Mouse (Mus musculus): ENCODE measurements around the gene Zfp354c.

Gene Zfp354c

GRCm38 (mm10) chr11:50827010-50827953 lies at the start of gene Zfp354c:
Zfp354c (minus strand) TSS chr11:50827724.
- peak; percentile 90 for DNase-seq

DNA sequence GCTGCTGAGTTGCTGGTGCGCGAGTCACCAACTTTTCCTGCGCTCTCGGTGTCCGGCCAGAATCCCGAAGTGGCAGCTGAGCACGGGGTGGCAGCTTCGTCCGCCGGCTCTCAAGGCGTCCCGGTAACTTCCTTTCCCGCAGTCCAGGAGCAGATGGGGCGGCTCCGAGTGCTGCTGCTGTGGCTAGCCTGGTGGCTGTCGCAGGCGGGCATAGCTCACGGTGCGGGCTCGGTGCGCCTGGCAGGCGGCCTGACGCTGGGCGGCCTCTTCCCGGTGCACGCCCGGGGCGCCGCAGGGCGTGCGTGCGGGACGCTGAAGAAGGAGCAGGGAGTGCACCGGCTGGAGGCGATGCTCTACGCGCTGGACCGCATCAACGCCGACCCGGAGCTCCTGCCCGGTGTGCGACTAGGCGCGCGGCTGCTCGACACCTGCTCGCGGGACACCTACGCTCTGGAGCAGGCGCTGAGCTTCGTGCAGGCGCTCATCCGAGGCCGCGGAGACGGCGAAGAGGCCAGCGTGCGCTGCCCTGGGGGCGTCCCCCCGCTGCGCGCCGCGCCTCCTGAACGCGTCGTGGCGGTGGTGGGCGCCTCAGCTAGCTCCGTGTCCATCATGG lies 23.6 kb upstream of the Zfp354c start:
- no peak for DNase-seq

GRCm38 (mm10) chr11:50850177-50850735 lies 22.7 kb upstream of the Zfp354c start, which contains the start of gene Grm6:
Grm6 (plus strand) TSS chr11:50850685.
- DNase-seq = no peak

DNA sequence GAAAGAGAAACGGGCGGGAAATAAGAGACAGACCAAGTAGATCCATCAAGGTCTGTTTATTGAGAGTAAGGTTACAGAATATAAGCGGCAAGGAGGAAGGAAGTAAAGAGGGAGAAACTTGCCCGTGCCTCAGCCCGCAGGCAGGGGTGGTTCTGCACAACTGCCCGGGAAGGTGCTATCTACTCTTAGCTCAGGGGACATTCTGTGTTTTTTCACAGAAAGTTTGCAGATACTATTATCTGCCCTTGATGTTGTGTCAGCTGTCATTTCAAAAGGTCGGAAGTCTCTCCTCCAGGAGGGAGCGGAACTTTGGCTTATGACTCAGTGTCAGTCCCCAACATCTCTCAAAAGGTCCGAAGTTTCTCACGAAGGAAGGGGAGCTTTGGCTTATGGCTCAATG lies 21.8 kb upstream of the Zfp354c start:
- DNase-seq = no peak

DNA sequence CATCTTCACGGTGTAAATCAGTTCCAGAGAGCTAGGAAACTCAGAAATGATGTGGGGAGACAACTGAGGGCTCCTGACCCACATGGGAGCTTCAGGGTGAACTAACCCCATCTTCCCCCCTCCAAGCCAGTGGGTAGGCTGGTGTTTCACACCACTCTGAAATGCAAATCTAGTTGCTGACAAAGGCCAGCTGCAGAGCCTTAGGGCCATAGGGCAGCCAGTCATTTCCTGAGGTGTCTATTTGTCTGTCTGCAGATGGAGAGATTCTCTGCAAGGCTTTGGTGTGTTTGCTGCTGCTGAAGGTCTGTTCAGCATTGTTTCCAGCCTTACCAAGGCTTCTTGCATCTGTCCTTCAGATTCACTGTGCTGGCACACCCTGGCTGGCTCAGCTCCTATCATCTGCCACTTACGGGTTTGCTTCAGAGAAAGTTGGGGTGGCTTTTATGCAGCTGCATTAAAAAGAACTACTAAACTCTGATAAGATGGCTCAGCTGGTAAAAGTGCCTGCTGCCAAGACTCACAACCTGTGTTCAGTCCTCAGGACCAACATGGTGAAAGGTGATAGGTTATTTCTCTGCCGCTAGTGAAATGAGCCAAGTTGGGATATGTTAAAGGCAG lies 21.1 kb upstream of the Zfp354c start:
- no peak for DNase-seq

GRCm38 (mm10) chr11:50847047-50847446 lies 19.5 kb upstream of the Zfp354c start:
- DNase-seq = no peak

DNA sequence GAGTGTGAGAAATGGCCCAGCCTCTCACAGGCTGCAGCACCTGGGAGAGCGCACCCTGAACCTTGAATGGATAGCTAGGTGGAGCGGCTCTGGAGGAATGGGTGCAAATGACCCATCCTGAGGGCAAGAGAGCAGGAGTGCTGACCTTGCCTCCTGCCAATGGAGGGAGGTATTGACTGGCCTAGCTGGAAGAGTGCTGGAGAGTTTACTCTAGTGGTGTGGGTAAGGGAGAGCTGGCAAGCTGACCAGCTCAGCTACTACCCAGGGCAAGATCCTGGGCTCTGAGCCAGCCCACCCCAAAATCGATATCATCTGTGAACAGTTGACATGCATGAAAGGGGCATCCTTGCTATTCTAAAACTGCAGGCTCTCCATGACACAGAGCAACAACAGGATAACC lies 18.4 kb upstream of the Zfp354c start:
- DNase-seq = no peak

DNA sequence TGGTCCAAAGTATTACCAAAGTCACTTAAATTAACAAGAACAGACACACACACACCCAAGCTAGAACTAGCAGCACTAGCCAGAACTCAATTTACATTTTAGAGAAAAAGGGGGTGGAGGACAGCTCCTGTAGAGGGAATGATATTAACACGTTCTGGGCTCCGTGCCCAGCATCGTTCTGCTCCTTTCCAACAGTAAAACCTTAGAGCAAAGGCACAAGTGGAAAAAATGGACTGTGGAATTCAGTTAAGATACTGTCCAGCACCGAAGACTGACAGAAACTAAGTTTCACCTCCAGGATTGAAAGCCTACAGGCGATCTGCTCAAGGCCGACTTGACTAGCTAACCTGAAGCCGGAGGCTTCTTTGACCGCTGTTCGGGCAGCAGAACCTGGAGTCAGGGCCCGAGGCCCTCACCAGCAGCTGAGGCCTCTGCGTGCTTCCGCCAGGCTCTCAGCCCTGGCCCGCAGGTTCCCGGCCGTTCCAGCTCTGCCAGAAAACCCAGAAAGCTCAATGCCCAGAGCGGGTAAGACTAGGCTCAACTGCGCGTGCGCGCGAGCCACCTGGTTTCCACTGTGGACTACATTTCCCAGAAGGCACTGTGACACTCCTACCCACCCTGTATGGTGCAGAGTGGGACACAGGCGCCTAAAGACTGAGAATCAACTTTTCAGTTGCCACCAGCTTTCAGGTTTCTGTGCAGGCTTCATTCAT lies 13.7 kb upstream of the Zfp354c start, which contains the start of gene Zfp879:
Gene Zfp879, minus strand, starts transcription at position 530 of the 713 bp plus-strand sequence.
- peak; percentile 91 for DNase-seq

DNA sequence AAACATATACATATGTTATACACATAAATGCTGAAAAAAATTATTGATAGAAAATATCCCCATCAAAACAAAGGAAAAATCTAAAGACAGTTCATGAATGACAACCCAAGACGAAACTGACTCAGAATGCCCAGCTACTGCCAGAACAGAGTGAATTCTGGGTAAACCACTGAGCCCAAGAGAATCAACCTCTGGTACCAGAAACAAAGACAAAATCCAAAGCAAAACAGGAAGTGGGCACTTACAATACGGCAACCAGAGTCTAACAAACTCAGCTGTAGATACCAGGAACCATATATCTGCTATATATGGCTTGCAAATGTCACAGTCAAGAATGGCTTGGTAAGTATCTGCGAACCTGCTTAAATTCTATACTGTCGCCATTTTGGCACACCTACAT lies 8.2 kb upstream of the Zfp354c start:
- DNase-seq = no peak

- DNase-seq = no peak
Observed at GRCm38 (mm10) chr11:50826214-50826613, 1.3 kb downstream of the Zfp354c start.

DNA sequence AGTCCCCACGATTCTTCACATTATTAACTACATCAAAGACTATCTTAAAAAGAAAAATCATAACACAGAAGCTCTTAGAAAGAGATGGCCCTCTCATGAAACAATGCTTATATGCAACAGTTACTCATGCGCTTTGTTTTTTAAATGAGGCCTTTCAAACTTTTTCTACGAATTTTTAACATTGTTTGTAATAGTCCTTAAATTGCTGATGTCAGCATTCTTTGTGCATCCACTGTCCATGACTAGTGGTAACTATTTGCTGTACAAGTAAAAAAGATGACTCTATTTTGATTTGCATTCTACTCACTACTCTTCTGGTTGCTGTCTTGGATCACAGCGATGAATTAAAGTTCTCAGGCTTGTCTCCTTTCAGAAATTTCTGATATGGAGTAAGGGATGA lies 13.3 kb downstream of the Zfp354c start:
- no peak for DNase-seq

DNA sequence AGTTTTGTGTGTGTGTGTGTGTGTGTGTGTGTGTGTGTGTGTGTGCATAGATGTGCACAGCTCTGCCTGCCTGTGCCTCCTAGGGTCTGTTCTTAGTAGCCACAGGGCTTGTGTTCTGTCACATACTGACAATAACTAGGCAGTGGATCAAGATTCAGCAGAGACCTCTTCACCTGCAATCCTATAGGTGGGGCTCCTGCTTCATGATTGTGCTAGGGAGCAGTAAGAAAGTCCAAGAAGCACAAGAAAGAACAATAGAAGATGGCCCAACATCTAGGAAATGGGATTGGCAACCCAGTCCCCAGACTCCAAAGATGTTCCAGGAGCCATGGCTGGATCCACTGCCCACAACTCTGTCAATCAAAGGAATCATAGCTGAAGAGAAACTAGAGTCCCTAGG lies 28.7 kb downstream of the Zfp354c start:
- no peak for DNase-seq

- no peak for DNase-seq
Observed at GRCm38 (mm10) chr11:50797674-50798073, 29.9 kb downstream of the Zfp354c start.

DNA sequence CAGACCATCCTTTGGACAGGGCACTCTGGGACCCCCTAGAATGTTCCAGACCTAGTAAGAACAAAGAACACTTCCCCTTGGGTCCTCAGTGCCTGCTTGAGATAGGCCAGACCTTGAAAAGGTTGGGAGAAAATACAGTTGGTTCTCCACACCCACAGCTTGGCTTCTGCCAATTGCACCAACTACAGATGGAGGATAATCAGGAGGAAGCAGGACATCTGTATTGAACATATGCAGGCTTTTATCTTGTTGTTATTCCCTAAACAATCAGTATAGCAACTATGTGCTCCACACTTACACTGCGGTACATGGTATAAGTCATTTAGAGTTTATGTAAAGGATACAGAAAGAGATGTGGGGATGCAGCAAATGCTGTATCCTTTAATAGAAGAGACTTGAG lies 56.5 kb downstream of the Zfp354c start:
- no peak for DNase-seq

DNA sequence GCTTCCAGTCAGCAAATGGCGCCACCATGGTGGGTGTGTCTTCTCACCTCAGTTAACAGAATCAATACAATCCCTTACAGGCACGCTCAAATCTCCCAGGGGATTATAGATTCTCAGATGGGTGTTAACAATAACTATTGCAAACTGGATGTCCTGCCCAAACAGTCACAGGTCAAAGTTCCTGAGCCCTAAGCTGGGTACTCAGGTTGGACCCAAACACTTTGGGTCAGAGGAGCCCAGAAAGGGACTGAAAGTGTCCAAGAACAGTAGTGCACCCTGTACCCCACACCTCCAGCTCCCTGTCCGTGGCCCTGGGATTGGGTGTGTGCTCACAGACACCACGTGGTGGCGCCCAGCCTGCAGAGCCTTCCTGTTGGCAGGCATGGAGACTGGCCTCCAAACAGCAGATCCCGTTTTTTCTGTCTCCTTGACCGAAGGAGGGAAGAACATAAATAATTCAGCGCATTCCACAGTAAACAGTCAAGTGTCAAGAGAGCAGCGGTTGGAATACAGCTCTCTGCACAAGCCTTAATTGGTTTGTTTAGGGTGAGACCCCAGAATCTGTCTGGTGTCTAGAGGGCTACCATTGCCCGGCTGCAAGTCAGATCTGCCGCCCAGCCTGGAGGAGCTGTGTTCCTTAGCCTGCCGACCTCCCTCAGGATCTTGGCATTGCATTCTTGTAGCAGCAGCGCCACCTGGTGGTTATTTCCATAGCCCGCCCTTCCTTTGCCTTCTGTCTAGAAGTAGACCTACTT lies 58.4 kb downstream of the Zfp354c start:
- peak; percentile 93 for DNase-seq

DNA sequence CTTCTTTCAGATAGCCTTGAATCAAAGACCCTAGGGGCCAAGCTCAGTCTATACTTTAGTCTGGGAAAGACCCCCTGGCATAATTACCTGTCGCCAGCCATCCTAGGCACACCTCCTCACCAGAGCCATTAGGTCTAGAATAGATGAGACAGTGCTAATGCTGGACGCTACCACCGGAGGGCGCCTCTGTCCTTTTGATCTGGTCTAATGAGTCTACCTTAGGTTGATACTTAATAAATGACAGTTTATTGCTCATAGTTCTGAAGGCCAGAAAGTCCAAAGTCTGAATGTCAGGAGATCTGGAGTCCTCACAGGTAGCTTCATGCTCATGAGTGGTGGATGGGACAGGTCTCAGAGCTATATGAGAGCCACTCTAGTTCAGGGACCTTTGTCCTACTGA lies 60.5 kb downstream of the Zfp354c start:
- peak; percentile 41 for DNase-seq

- DNase-seq = no peak
Observed at GRCm38 (mm10) chr11:50766461-50766860, 61.1 kb downstream of the Zfp354c start.
